Mouse (Mus musculus) 3134 (cell line): ENCODE measurements around the gene Mfap4.

Experiments
- DNase-seq: peaks from one replicate; pipeline ENCODE4 v3.0.0-alpha.2; 2011; ENCODE audit warnings: low spot score; ENCODE audit not compliant: insufficient read length; ENCODE audit errors: extremely low read depth

Mfap4 gene

DNA sequence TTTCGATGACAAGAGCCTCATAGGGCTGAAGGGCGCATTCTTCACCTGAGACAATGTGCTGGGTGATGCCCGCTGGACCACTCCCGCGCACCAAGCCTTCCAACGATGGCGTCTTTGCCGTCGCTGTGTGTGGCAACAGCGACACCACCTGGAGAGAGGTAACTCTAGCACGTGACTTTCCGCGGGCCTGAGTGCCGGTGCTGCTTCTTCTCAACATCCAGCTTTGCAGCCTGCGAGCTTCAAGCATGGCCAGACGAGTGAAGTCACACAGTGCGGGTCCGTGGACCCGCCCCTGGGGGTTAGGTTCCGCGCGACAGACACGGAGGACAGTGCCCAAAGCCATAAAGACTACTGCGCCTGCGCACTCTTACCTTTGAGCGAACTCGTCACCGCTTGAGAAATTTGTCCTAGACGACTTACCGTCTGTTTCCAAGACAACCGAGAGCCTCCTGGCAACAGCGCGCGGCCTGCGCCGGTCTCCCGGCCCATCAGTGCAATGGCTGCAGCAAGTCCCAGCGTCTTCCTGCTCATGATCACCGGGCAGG lies 19.6 kb downstream of the Mfap4 start, which contains the start of gene B9d1:
Gene B9d1 (plus strand): TSS at position 432 of the 545 bp plus-strand sequence.
- peak; percentile 94 for DNase-seq

DNA sequence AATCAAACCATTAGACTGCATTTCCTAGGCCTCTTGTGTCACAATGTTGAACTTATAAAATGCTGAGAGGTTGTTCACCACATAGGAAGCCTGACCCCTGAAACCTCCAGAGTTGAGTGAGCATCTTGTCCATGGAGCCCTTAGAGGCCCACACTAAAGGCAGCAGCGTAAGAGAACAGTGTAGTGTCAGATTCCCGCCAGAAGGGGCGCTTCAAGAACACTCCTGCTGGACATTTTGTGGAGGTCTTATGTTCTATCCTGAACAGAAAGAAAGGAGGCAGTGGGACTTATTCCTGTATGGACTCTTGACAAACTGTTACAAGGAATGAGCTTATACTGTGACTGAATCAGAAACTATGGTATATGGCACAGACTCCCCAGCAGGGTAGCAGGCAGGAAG lies 29.7 kb downstream of the Mfap4 start:
- no peak for DNase-seq

DNA sequence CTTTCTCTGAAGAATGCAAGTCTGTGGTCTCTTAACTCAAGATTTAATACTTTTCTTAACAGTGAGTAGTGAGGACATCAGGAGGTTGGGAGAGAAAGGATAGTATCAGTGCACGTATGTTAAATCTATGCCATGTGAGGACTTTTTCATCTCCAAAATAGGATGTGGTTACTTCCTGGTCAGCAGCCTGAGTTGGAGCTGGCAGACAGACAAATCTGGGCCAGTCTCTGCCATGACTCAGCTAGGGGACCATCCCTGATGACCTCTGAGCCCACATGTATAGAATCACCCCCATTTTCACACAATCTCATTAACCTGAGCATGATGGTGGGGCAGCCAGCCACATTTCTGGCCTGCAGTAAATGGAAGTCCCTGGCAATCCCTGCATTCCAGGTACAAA lies 32.7 kb downstream of the Mfap4 start:
- DNase-seq, result peak; percentile 33

DNA sequence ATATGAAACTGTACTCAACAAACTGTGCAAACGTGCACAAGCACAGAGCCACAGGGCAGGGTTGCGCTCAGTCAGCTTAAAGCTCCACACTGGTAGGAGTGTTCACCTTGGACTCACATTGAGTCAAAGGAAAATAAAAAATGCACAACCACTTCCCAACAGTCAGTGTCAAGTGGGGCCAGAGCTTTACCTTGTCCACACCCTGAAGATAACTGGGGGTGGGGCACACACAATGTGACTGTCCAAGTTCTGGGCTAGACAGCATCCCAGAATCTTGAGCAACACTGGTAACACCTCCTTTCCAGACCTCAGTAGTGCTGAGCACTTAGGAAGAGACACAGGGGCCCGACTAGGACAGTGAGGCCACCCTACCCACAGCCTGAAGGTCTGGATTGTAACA lies 33.6 kb downstream of the Mfap4 start:
- no peak for DNase-seq

DNA sequence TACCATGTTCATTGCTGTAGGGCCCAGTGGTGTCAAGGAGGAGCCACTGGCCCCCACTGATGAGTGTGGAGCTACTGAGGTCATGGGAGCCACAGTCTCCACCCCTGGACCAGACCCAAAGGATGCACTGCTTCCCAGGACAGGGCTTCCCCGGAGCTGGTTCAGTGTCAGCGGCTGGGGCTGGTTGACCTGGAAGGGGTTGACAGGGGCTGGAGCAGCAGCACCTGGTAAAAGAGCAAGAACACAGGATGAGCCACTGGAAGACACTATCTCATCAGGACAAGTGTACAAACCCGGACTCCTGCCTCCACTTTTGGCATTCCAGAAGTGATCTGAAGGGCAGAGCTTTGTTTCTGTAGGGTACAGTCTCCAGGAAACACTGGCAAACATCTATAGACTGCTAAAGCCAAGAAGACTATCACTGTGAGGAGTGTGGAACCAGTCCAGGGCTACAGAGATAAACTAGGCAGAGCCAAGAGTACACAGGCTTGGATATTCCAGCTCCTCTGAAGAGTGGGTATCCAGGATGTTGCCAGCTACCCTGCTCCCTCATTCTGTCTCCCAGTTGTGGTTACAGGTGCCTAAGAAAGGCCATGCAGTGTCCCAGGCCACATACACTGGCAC lies 34.4 kb downstream of the Mfap4 start:
- no peak for DNase-seq

DNA sequence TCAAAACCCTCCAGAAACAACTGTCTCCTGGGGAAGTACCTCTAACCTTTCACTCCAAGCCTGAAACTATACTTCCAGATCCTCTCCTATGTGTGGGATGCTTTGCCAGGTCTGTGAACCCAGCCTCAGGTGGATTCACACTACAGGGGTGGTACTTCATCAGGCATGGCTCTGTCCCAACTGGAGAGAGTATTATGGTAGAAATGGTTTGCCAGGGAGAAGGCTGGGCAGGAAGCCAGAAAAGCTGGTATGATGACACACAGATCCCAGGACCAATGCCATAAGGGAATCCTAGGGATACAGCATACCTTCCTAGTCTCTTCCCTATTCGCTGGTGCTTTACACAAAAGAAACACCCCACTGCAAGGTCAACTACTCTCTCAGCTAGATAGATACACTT lies 41.6 kb downstream of the Mfap4 start:
- no peak for DNase-seq

DNA sequence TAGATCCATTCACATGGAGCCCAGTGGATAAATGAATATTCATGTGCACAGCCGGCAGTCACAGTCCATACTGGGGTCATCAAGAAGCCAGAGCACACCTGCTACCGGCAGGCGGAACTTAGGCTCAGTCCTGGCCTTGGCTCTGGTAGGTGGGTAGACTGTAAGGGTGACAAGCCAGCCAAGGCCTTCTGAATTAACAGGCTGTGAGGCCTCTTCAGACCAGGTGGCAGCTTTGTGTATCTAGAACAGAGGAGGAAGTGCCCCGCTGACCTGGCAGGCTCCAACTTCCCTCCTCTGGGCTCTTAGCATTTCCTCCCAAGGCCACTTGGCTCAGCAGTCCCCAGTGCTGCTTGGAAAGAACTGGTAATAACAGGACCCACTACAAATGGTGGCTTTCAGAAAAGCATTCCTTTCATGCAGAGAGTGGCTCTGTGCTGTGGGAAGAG lies 44.1 kb downstream of the Mfap4 start:
- DNase-seq, result no peak

DNA sequence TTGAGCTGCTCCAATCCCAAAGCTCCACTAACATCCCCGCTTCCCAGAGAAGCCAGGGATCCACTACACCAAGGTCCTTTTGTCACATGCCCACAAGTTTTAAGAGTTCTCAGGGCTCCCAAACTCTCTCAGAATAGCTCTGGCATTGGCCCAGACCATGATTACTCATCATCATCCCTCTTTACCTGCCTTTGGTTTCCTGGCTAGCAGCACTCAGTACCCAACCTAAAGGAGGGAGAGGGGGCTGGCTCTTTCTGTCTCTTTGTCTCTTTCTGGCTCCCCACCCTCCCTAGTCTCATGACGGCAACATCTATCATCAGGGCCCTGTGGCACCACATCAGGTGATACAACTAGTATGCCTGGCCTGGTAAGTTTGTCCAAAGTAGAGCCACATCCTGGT lies 47.6 kb downstream of the Mfap4 start:
- no peak for DNase-seq

DNA sequence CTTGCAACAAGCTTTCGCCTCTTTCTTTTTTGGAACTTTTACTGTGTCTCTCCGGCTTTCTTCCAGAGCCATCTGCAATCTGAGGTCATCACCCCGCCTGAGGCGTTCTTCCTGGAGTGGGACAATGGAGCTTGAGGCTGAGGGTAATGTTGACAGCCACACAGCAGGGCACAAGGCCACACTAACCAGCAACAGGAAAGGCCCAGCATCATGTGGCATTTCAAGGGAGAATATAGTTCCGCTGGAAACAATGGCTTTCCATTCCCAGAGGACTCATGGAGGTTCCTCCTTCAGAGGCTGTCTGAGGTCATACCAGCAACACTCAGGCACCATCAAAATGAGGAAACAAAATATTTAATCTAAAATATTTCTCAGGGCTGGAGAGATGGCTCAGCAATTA lies 48.3 kb downstream of the Mfap4 start:
- no peak for DNase-seq

DNA sequence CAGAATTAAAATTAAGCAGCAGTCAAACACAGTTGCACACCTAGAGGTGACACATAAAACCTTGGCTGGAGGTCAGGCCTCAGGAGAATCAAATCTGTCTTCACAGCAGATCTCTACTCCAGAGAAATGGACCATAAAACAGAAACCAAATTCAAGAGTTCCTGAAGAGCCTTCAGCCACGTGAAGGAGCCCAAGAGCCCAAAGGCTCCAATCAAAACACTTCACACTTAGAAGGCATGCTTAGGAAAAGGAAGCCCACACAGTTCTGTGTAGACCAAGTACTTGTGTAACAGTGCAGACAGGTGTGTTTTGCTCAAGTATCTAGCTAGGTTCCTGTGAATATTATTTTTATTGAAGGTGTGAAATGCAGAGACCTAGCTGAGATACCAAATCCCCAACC lies 50.3 kb downstream of the Mfap4 start:
- DNase-seq, result no peak

DNA sequence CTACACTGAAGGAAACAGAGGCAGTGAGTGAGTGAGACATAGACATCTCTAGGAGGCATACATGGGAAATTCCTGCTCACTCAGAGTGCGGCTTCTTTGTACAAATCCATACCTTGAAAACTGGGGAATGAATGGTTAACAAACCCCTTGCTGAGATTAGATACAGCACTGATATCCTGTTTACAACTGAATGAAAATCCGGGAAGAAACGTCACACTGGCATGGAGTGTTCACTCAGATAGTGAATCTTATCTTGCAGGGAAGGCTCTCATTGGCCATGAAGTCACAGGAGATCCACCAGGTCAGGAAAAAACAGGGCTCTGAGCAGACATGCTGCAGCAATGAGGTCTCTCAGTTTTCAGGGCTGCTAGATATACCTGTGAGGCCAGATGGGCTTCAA lies 51.7 kb downstream of the Mfap4 start:
- no peak for DNase-seq

DNA sequence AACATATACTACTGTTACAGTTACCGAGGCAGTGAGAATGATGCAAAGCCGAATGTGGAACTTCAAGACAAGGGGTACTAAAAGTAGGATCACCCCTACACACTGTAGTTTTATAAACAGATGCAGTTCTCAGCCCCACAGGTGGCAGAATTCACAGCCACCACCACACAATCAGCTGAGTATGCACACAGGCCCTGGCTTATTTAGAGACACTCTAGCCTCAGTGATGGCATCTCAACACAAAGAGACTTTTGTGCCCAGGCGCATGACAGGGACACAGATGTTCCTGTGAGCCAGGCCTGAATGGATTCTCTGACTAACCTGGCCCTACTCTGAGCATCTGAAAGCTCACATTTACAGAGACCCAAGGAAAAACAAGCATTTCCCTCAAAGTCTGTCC lies 52.1 kb downstream of the Mfap4 start:
- DNase-seq, result no peak
